Mouse (Mus musculus) heart, postnatal 0 days (tissue): ENCODE measurements at regions not wholly inside any gene's neighbourhood (a gene's known extent, or its start where the extent isn't known, plus 50 kb on each side); places are given as distances from the start of the nearest gene placed in this dataset.

ENCODE experiments used
- ATAC-seq: fragments of 200-750 bp; cut with Nextera tagmentation; 2 replicates; pipeline ENCODE4 v1.8.0; 2017; ENCODE audit warnings: low read depth, moderate number of reproducible peaks, moderate library complexity; ENCODE audit not compliant: insufficient read depth
- DNase-seq: peaks from one replicate; pipeline ENCODE4 v3.0.0-alpha.2; 2016; ENCODE audit warnings: low spot score
- H3K27ac ChIP-seq: fragments of 300-500 bp; sonication (generic); 2 replicates; pipeline ENCODE4 v1.5.1; 2014; ENCODE audit warnings: low read depth, mild to moderate bottlenecking
- H3K27me3 ChIP-seq: fragments of 300-500 bp; sonication (generic); 2 replicates; pipeline ENCODE4 v1.6.1; 2014; ENCODE audit warnings: low read length, mixed read lengths; ENCODE audit not compliant: control insufficient read depth, insufficient read depth
- H3K36me3 ChIP-seq: fragments of 300-500 bp; sonication (generic); replicated peaks from 2 replicates; pipeline ENCODE4 v1.6.1; 2014; ENCODE audit warnings: low read length, mixed read lengths; ENCODE audit not compliant: control insufficient read depth, insufficient read depth
- H3K4me1 ChIP-seq: fragments of 300-500 bp; sonication (generic); 2 replicates; pipeline ENCODE4 v1.6.1; 2014; ENCODE audit warnings: antibody characterized with exemption; ENCODE audit not compliant: control insufficient read depth, insufficient read depth
- H3K4me2 ChIP-seq: fragments of 300-500 bp; sonication (generic); 2 replicates; pipeline ENCODE4 v1.6.1; 2014; ENCODE audit warnings: low read depth, mild to moderate bottlenecking, low read length, moderate library complexity
- H3K4me3 ChIP-seq: fragments of 300-500 bp; sonication (generic); 2 replicates; pipeline ENCODE4 v1.5.1; 2014; ENCODE audit warnings: low read depth, low read length
- H3K9ac ChIP-seq: fragments of 300-500 bp; sonication (generic); replicated peaks from 2 replicates; pipeline ENCODE4 v1.6.1; 2014; ENCODE audit warnings: low read depth, low read length, mixed read lengths
- H3K9me3 ChIP-seq: fragments of 300-500 bp; sonication (generic); replicated peaks from 2 replicates; pipeline ENCODE4 v1.6.1; 2016; ENCODE audit warnings: low read length; ENCODE audit not compliant: control insufficient read depth
- CTCF ChIP-seq: IDR thresholded peaks from 2 replicates; pipeline ENCODE4 v1.5.1; 2016; ENCODE audit warnings: antibody characterized with exemption, control low read depth, low read depth
- EP300 ChIP-seq: IDR thresholded peaks from 2 replicates; pipeline ENCODE4 v1.6.1; 2016; ENCODE audit warnings: antibody characterized with exemption, low read depth
- WGBS: fragments of 180-500 bp; shearing (Covaris S2); extraction: QIAGEN DNeasy Blood & Tissue Kit; methylation state at CpG from one replicate; pipeline ENCODE4 v1.1.7; 2014; 5-methylcytosine and 5-hydroxymethylcytosine counted together

DNA sequence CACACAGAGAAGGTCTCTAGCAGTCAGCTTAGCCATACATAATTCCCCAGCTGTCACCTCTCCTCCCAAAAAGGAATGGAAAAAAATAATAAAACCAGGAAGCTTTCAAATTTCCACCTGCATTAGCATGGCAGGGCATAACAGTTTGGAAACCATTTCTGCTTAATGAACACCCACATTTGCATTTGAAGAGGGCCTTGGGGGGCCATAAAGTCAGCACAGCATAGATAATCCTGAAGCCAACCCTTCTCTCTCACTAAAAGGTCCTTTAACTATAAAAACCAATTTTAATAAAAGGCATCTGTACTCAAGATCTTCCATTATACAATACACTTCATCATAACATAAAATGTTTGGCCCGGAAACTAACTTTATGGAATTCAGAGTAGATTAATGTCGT lies 360.1 kb upstream of the Map3k7 start:
- Histone ChIP-seq H3K27ac (no peak overlapping the region), H3K27me3 (no peaks in the 10 kb centered on the region), H3K9ac (no peak overlapping the region), H3K4me1 (no peaks in the 10 kb centered on the region), H3K4me3 (no peak overlapping the region), H3K4me2 (no peak overlapping the region), H3K36me3 (no peaks in the 10 kb centered on the region), H3K9me3 (no peaks in the 10 kb centered on the region)
- WGBS: 86% methylated on average over 2 of the region's 2 CpGs
- ATAC-seq (no peak), DNase-seq (no peak)
- TF ChIP-seq CTCF (no peak), EP300 (no peak)

DNA sequence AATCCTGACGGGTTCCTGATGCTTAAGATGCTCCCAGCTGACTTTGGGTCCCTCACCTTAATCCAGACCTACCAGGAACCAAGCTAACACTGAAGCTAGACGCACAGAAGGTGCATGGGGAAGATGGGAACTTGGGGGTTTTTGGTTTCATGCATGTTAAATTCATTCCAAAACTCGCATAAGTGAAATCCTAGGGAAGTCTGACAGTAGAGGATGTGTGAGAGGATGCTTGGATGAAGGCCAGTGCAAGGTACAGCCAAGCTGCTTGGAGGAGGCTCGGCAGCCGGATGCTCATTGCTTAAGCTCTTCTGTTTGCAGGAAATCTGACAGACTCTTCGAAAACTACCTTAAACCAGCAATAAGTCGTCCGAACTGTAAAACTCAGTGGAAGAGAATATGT lies 355.1 kb upstream of the Map3k7 start:
- Histone ChIP-seq H3K36me3 (no peaks in the 10 kb centered on the region), H3K4me2 (no peak overlapping the region), H3K4me1 (no peaks in the 10 kb centered on the region), H3K9me3 (no peaks in the 10 kb centered on the region), H3K27me3 (no peaks in the 10 kb centered on the region), H3K4me3 (no peak overlapping the region), H3K27ac (no peak overlapping the region), H3K9ac (no peak overlapping the region)
- TF ChIP-seq EP300: no peak
- no peak for TF ChIP-seq CTCF
- ATAC-seq (no peak), DNase-seq (no peak)
- WGBS: 71% methylated on average over 8 of the region's 8 CpGs

DNA sequence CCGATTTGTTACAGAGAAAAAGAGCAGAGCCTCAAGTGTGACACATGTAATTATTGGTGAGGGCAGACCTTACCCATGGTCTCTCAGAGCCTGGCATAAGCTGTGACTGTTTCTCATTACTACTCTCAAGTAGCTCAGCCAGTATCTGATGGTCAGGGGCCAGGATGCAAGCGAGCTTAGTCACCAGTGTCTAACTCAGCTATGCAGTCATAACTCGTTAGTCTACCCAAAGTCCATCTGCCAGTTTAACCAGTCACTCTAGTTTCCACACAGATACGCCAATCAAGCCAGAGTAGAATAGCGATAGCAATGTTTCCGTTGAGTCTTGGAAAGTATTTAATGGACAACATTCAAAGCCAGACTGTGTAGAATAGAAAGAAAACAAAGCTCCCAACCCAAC lies 354.3 kb upstream of the Map3k7 start:
- WGBS: 66% methylated on average over 6 of the region's 6 CpGs
- Histone ChIP-seq H3K27ac (no peak overlapping the region), H3K4me1 (no peaks in the 10 kb centered on the region), H3K27me3 (no peaks in the 10 kb centered on the region), H3K4me2 (no peak overlapping the region), H3K4me3 (no peak overlapping the region), H3K9ac (no peak overlapping the region), H3K9me3 (no peaks in the 10 kb centered on the region), H3K36me3 (no peaks in the 10 kb centered on the region)
- no peak for DNase-seq
- TF ChIP-seq CTCF (no peak), EP300 (no peak)
- no peak for ATAC-seq

DNA sequence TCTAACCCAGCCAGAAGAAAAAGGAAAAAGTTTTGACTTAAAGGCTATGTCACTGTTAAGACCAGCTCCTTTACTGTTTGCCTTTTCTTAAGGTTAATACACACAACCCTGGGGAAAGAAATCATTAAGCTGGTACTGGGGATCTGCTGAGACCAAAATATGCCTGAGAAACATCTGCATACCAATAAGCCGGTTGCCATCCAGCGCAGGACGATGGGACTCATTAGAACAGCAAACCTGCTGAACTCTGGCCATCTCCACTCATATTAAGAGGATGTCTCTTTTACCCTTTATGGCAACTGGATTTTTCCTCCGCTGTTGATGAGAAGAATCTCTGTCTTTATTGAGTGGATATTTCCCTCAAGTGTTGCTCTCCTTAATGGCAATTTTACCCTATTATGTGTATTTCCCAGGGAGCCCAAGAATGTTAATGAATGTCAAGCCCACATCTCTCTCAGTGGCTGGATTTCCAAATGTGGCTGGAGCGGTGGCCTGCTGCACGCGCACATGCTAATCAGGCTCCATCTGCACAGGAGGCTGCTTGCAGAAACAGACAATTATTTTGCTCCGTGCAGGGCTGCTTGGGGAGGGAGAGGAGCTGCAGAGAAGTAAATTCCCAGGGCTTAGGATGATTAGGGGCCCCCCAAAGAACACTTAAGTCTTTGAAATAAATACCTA lies 351.6 kb upstream of the Map3k7 start:
- H3K9ac ChIP-seq: no peak overlapping the region
- WGBS: 59% methylated on average over 8 of the region's 8 CpGs

DNA sequence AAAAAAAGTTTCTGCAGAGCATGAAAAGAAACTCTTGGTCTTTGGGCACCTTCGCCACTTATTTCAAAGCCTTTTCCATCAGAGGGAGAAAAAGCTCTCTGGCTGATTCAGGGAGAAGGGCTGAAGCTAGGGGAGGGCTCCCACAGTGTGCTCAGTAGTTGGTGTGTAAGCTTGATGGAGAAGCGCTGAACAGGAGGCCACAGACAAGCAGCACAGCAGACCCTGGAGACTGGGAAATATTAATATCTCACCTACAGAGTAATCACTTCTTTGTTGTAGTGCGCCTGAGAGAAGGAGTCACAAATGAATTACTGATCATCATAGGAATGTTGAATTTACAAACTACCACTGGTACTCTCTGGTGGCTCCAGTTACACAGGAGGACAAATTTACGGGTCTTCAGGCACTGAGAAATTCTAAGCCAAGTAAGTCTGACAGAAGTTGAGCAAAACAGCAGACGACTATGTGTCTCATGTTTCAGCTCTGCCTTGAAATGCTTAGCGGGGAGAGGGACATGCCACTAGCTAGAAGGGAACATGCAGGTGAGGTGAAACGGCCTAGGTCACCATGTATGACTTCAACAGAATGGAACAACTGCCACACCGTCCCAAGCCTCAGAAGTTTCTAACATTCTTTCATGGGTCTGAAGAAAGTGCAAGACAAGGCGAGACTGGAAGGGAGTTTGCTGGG lies 350.9 kb upstream of the Map3k7 start:
- ATAC-seq (no peak), DNase-seq (no peak)
- Histone ChIP-seq H3K9me3 (no peaks in the 10 kb centered on the region), H3K4me2 (no peak overlapping the region), H3K36me3 (no peaks in the 10 kb centered on the region), H3K4me1 (no peaks in the 10 kb centered on the region), H3K4me3 (no peak overlapping the region), H3K27ac (no peak overlapping the region), H3K27me3 (no peaks in the 10 kb centered on the region), H3K9ac (no peak overlapping the region)
- TF ChIP-seq EP300 (no peak), CTCF (no peak)
- 80% methylated on average over 9 of the region's 9 CpGs for WGBS

More for the DNA sequence above, 351.6 kb upstream of the Map3k7 start:
- Histone ChIP-seq H3K4me2 (no peak overlapping the region), H3K36me3 (no peaks in the 10 kb centered on the region), H3K4me1 (no peaks in the 10 kb centered on the region), H3K27me3 (no peaks in the 10 kb centered on the region), H3K4me3 (no peak overlapping the region), H3K27ac (no peak overlapping the region), H3K9me3 (no peaks in the 10 kb centered on the region)
- DNase-seq (no peak), ATAC-seq (no peak)
- TF ChIP-seq EP300 (no peak), CTCF (no peak)
